Mouse (Mus musculus) myocyte (in vitro differentiated cells): ENCODE data around the gene Uqcrfs1.

ENCODE experiments used
- E2F4 ChIP-seq: IDR thresholded peaks from one replicate; pipeline ENCODE4 v1.6.1; 2011; ENCODE audit warnings: mild to moderate bottlenecking, control low read depth, moderate library complexity; ENCODE audit not compliant: insufficient read depth
- MAX ChIP-seq: IDR thresholded peaks from one replicate; pipeline ENCODE4 v1.6.1; 2011; ENCODE audit warnings: low read depth, mild to moderate bottlenecking, control low read depth
- POLR2A ChIP-seq: IDR thresholded peaks from one replicate; pipeline ENCODE4 v1.6.1; 2011; ENCODE audit warnings: low read depth, mild to moderate bottlenecking, control low read depth, moderate library complexity; ENCODE audit not compliant: insufficient read length
- SRF ChIP-seq: IDR thresholded peaks from one replicate; pipeline ENCODE4 v1.6.1; 2011; ENCODE audit warnings: low read depth; ENCODE audit not compliant: control insufficient read depth, insufficient read length
- TCF12 ChIP-seq: IDR thresholded peaks from one replicate; pipeline ENCODE4 v1.6.1; 2011; ENCODE audit warnings: mild to moderate bottlenecking, control low read depth; ENCODE audit not compliant: poor library complexity, insufficient read depth, severe bottlenecking
- TCF3 ChIP-seq: IDR thresholded peaks from one replicate; pipeline ENCODE4 v1.6.1; 2011; ENCODE audit warnings: low read depth, control low read depth; ENCODE audit not compliant: insufficient read length
- USF1 ChIP-seq: IDR thresholded peaks from one replicate; pipeline ENCODE4 v1.6.1; 2011; ENCODE audit warnings: low read depth, mild to moderate bottlenecking, control low read depth, moderate library complexity

DNA sequence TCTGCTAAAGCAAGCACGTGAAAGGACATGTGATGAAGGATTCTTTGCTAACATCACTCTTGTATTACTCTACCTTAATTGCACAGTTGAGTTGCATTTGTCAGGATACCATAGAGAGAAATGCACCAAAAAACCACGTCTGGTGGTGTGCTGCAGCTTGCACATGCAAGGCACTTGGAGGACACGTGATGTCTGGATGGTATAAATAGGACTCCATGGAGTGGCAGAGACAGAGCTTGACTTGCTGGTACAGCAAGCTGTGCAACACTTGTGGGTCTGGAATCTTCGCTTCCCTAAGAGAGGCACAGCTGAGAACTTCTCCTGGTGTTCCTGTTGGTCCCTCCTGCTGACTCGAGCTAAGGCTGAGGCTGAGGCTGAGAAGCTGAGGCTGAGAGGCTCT lies 4.2 kb upstream of the Uqcrfs1 start:
- TF ChIP-seq SRF (no peak), USF1 (no peak), MAX (no peak), POLR2A (no peak), TCF12 (no peak), E2F4 (no peak), TCF3 (no peak)
